Mouse (Mus musculus) hindbrain, embryonic 10.5 days (tissue): Measurements from ENCODE around the gene Dock6. TPM values are rescaled to one million over a fixed set of nuclear protein-coding genes. Genes with fewer than 3 reads are reported as not detected.

Experiments used
- DNase-seq: peaks from one replicate; pipeline ENCODE4 v3.0.0-alpha.2; 2017; ENCODE audit warnings: low spot score
- H3K27ac ChIP-seq: fragments of 300-500 bp; sonication (generic); 2 replicates; pipeline ENCODE4 v1.5.1; 2016; ENCODE audit warnings: mild to moderate bottlenecking, moderate library complexity
- H3K27me3 ChIP-seq: fragments of 300-500 bp; sonication (generic); 2 replicates; pipeline ENCODE4 v1.6.1; 2016; ENCODE audit warnings: mild to moderate bottlenecking; ENCODE audit not compliant: poor library complexity, insufficient read depth, severe bottlenecking
- H3K36me3 ChIP-seq: fragments of 300-500 bp; sonication (generic); 2 replicates; pipeline ENCODE4 v1.6.1; 2016; ENCODE audit warnings: mild to moderate bottlenecking, moderate library complexity
- H3K4me1 ChIP-seq: fragments of 300-500 bp; sonication (generic); replicated peaks from 2 replicates; pipeline ENCODE4 v1.6.1; 2016; ENCODE audit warnings: mild to moderate bottlenecking
- H3K4me3 ChIP-seq: fragments of 300-500 bp; sonication (generic); 2 replicates; pipeline ENCODE4 v1.5.1; 2016; ENCODE audit warnings: mild to moderate bottlenecking, moderate library complexity
- H3K9me3 ChIP-seq: fragments of 300-500 bp; sonication (generic); 2 replicates; pipeline ENCODE4 v1.6.1; 2016; ENCODE audit warnings: mild to moderate bottlenecking, moderate library complexity
- WGBS: fragments of 180-500 bp; shearing (Covaris S2); methylation state at CpG from one replicate; pipeline ENCODE4 v1.1.7; 2016; 5-methylcytosine and 5-hydroxymethylcytosine counted together
- polyA plus RNA-seq: library from polyadenylated mRNA; unstranded; fragments of >200 nt; fragmentation: Nextera tagmentation; extraction: Ambion mirVana; gene quantifications from 2 replicates; pipeline ENCODE4 v1.2.1, GENCODE M21; 2016

Dock6 gene
- polyA plus RNA-seq, 1 experiment from 2014 or later, result 24.1 TPM

DNA sequence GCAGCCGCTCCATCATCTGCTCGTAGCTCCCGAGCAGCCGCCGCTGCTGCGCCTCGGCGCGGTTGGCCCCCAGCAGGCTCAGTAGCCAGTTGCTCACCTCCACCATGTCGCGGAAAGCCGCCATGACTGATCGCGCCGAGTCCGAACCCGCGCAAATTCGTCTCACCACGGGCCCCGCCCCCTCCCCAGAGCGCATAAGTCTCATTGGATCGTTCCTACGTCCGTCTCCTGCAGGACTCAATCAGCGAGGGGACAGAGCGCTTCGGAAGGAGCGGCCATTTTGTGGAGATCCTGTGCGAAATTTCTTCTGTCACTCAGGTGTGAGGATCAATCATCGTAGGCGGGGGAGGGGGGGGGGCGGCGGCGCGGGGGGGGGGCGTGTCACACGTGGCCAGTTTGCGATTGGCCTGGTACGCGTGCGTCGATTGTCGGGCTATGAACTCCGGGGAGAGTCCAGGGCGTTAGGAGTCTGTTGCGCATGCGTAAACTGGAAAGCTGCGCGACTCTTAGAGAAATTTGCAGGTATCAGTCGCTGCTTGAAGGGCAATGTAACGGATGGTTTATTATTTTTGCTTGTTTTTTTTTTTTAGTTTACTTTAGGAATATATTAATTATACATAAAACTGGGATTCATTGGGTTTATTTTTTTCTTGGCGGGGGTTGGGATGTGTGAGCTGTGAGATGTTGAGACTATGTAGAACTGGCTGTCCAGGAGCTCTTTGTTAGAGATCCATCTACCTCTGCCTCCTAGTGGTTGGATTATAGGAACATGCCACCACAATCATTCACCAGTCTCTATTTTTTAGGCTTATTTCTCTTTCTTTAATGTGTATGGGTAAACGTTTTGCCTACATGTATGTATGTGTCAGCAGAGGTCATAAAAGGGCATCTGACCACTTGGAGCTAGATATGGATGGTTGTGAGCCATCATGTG lies 92.0 kb downstream of the Dock6 start, which contains the start of gene Spc24:
Spc24 (minus strand) TSS at position 149 of the 934 bp plus-strand sequence.
- Histone ChIP-seq H3K36me3 (peaks cover 26% of the 10 kb centered on the region), H3K9me3 (no peaks in the 10 kb centered on the region), H3K4me3 (peak within 1 kb of the TSS; percentile 92), H3K27ac (peak within 1 kb of the TSS; percentile 95), H3K4me1 (peaks cover 15% of the 10 kb centered on the region), H3K27me3 (no peaks in the 10 kb centered on the region)
- 2% methylated on average over 50 of the region's 54 CpGs for WGBS
- peak; percentile 98 for DNase-seq

DNA sequence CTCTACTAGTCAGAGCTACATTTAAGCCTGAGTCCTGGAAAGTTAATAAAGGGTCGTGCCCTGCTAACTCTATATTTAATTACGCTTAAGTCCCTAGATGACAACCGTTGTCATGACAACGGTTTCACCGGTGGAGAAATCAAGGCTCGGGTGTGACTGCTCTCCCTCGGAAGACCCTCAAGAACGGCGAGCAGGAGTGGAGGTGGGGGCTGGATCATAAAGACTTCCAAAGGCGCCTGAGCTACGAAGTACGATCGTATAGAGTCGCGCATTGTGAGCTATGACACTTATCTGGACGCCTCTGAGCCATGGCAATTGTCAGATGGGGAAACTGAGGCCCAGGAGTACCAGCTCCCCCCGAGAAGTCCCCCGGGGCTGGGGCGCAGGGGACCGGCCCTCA lies 92.7 kb downstream of the Dock6 start:
- WGBS, result 1% methylated on average over 20 of the region's 20 CpGs
- Histone ChIP-seq H3K27ac (peak overlapping the region; percentile 95), H3K36me3 (peaks cover 33% of the 10 kb centered on the region)

GRCm38 (mm10) chr9:21758576-21759529 lies 93.6 kb downstream of the Dock6 start:
- Histone ChIP-seq H3K4me1 (peaks cover 15% of the 10 kb centered on the region), H3K27ac (peak overlapping the region; percentile 95), H3K9me3 (no peaks in the 10 kb centered on the region), H3K36me3 (peaks cover 42% of the 10 kb centered on the region), H3K27me3 (no peaks in the 10 kb centered on the region), H3K4me3 (peak overlapping the region; percentile 92)
- no peak for DNase-seq
- 62% methylated on average over 14 of the region's 14 CpGs for WGBS

More for the DNA sequence above, 92.7 kb downstream of the Dock6 start:
- Histone ChIP-seq H3K9me3 (no peaks in the 10 kb centered on the region), H3K4me3 (peak overlapping the region; percentile 92), H3K4me1 (peaks cover 15% of the 10 kb centered on the region), H3K27me3 (no peaks in the 10 kb centered on the region)
- no peak for DNase-seq

DNA sequence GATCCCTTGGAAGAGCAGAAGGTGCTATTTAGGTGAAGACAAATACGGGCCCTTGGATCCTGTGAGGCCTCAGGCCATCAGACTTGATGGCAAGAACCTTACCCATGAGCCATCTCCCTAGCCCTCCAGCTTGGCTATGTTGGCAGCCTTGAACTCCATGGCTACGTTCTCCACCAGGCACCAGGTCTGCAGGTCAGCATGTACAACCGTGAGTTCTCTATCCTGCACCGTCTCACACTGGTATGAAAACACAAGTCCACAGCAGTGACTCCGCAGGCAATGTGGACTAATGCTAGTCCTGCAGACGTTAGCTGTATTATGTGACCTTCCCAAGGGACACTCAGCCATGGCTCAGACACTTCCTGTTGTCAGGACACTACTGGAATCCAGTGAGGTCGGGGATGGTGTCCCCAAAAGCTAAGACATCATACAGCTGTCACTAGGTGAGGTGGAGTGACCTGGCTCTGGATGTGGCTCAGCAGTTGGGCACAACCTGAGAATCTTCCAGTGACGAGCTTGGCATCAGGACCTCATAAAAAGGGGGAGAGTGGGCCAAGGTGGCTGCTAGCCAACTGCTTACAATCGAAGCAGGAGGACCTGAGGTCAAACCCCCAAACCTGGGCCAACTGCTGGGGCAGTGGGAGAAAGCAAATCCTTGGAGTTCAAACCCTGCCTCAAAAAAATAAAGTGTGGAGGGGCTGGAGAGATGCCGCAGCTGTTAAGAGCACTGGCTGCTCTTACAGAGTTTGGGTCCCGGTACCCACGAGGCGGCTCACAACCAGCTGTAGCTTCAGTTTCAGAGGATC lies 97.7 kb downstream of the Dock6 start:
- WGBS, result 79% methylated on average over 13 of the region's 13 CpGs
- Histone ChIP-seq H3K4me3 (no peak overlapping the region), H3K9me3 (no peaks in the 10 kb centered on the region), H3K27ac (no peak overlapping the region), H3K4me1 (peaks cover 21% of the 10 kb centered on the region), H3K27me3 (no peaks in the 10 kb centered on the region), H3K36me3 (peaks cover 60% of the 10 kb centered on the region)
- no peak for DNase-seq

- Histone ChIP-seq H3K27ac (no peak overlapping the region), H3K36me3 (peaks cover 67% of the 10 kb centered on the region)
Observed at GRCm38 (mm10) chr9:21754003-21754402, 98.4 kb downstream of the Dock6 start.

DNA sequence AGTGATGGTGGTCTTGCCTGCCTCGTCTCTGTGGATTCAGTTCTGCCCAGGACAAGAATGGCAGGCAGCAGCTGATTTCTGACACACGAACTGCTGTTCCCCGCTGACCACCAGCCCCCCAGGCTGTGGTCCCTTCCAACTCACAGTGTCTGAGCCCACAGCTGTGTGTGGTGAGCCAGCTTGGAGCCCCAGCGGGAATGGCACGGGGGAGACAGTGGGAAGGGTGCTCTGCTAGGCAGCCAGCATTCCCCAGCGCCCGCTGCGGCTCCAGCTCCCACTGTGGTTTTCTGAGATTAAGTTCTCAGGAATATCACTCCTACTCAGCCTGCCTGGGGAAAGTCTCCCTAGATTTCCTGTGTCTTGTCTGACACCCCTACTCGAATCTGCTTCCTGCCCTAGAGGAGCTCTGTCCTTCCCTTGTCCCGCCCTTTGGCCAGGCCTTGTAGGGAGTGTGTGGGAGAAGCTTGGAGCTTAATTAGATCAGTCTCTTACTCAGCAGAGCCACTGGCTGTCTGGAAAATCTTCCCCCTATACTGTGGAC lies 100.1 kb downstream of the Dock6 start:
- H3K4me3 ChIP-seq, result no peak overlapping the region
- DNase-seq, result no peak
- H3K27me3 ChIP-seq, result no peaks in the 10 kb centered on the region
- H3K4me1 ChIP-seq, result peaks cover 7% of the 10 kb centered on the region
- peaks cover 75% of the 10 kb centered on the region for H3K36me3 ChIP-seq
- no peaks in the 10 kb centered on the region for H3K9me3 ChIP-seq
- 66% methylated on average over 10 of the region's 10 CpGs for WGBS
- H3K27ac ChIP-seq, result peak overlapping the region; percentile 59

More at GRCm38 (mm10) chr9:21754003-21754402, 98.4 kb downstream of the Dock6 start:
- H3K4me1 ChIP-seq, result peaks cover 14% of the 10 kb centered on the region
- no peaks in the 10 kb centered on the region for H3K27me3 ChIP-seq
- H3K9me3 ChIP-seq, result no peaks in the 10 kb centered on the region
- WGBS, result 96% methylated on average over 2 of the region's 2 CpGs
- no peak for DNase-seq
- H3K4me3 ChIP-seq, result no peak overlapping the region

DNA sequence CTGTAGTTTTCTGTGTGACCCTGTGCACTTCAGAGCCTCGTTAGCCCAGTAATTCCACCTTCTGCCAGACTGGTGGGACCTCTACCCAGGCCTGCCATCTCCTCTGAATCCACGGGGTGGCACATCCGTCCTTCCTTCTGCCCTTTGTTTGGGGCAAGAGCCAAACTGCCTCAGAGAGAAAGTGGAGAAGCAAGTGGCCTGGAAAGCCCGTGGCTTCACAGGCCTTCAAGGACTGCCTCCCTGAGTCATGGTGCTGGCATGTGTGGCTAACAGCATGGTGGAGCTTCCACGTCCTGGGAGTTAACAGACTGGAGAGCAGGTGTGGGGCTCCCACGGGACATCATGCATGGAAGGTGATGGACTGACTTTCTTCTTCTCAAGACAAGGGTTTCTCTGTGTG lies 101.1 kb downstream of the Dock6 start:
- DNase-seq, result no peak
- Histone ChIP-seq H3K4me3 (no peak overlapping the region), H3K36me3 (peaks cover 75% of the 10 kb centered on the region), H3K9me3 (no peaks in the 10 kb centered on the region), H3K27ac (no peak overlapping the region), H3K4me1 (peaks cover 7% of the 10 kb centered on the region), H3K27me3 (no peaks in the 10 kb centered on the region)
- WGBS, result 80% methylated on average over 6 of the region's 6 CpGs

DNA sequence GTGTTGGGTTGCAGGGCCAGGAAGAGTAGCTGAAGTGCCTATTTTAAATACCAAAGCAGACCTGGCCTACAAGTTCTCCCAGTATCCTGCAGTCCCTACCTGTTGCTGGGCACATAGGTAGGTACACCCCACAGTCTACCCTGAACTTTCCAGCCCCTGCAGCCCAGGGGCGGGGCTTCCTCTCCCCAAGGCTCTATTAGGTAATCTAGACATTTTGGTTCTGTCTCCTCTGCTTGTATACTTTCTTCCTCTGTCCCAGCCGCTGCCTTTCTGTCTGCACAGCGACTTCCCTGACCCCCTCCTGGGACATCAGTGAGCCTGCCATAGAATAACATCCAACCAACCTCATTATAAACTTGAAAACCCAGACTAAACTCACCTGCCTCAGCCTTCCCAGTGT lies 102.1 kb downstream of the Dock6 start:
- Histone ChIP-seq H3K36me3 (peaks cover 77% of the 10 kb centered on the region), H3K27me3 (no peaks in the 10 kb centered on the region), H3K4me3 (no peak overlapping the region), H3K9me3 (no peaks in the 10 kb centered on the region), H3K4me1 (peaks cover 7% of the 10 kb centered on the region), H3K27ac (no peak overlapping the region)
- DNase-seq, result no peak
- WGBS, result 70% methylated on average over 3 of the region's 3 CpGs

Other genes with a start within 250 kb of the Dock6 start
- 153 and 173 TPM in 2 replicates for gene Smarca4, start 236.5 kb downstream of the Dock6 start, polyA plus RNA-seq
- 51.1 and 55.1 TPM in 2 replicates for gene Ldlr, start 129.2 kb downstream of the Dock6 start, polyA plus RNA-seq
- 132 and 165 TPM in 2 replicates for gene Spc24, start 92.3 kb downstream of the Dock6 start, polyA plus RNA-seq
- 10.0 and 11.0 TPM in 2 replicates for gene Kank2, start 53.9 kb downstream of the Dock6 start, polyA plus RNA-seq
- 0.70 and 0.85 TPM in 2 replicates for gene Angptl8, start 17.1 kb downstream of the Dock6 start, polyA plus RNA-seq
- 8.9 and 10.9 TPM in 2 replicates for gene Rab3d, start 65.6 kb upstream of the Dock6 start, polyA plus RNA-seq
- 4.2 and 5.1 TPM in 2 replicates for gene Ccdc159, start 74.8 kb upstream of the Dock6 start, polyA plus RNA-seq
- 39.1 and 46.1 TPM in 2 replicates for gene Tmem205, start 74.9 kb upstream of the Dock6 start, polyA plus RNA-seq
- gene Plppr2, start 84.4 kb upstream of the Dock6 start, polyA plus RNA-seq, result 15.6 and 30.6 TPM in 2 replicates
- gene Swsap1, start 103.1 kb upstream of the Dock6 start, polyA plus RNA-seq, result 7.1 and 9.3 TPM in 2 replicates
- gene Epor, start 110.9 kb upstream of the Dock6 start, polyA plus RNA-seq, result 9.3 and 9.6 TPM in 2 replicates
- gene Rgl3, start 136.8 kb upstream of the Dock6 start, polyA plus RNA-seq, result 3.7 and 5.7 TPM in 2 replicates
- 5.1 and 6.7 TPM in 2 replicates for gene Ccdc151, start 150.0 kb upstream of the Dock6 start, polyA plus RNA-seq
- 115 and 120 TPM in 2 replicates for gene Prkcsh, start 150.2 kb upstream of the Dock6 start, polyA plus RNA-seq
- 22.7 and 57.1 TPM in 2 replicates for gene Elavl3, start 199.4 kb upstream of the Dock6 start, polyA plus RNA-seq
- gene Gm49318, start 218.6 kb upstream of the Dock6 start, polyA plus RNA-seq, result not detected in 2 replicates
- 11.1 and 15.4 TPM in 2 replicates for gene Zfp653, start 218.7 kb upstream of the Dock6 start, polyA plus RNA-seq
- 42.6 and 45.5 TPM in 2 replicates for gene Ecsit, start 232.8 kb upstream of the Dock6 start, polyA plus RNA-seq
- 2.4 TPM in 2 replicates for gene Cnn1, start 246.6 kb upstream of the Dock6 start, polyA plus RNA-seq